In genomic region chr7:18925162-18925938, GRCm38 (mm10) we compare ENCODE assay signal across 8 mouse cellular contexts. TPM values are rescaled to one million over a fixed set of nuclear protein-coding genes. Genes with fewer than 3 reads are reported as not detected.
DNase-seq lines count a peak whose midpoint lies in the region; ATAC-seq and TF ChIP-seq lines count a peak whose summit lies in the region.

Gene Nova2, plus strand, starts transcription at chr7:18925888.

- peak within 1 kb of the TSS; percentile 77 for H3K4me2 ChIP-seq in forebrain, embryonic 11.5 days (ENCODE audit: low read depth, low read length, severe bottlenecking)
- peak within 1 kb of the TSS; percentile 95 for H3K4me2 ChIP-seq in heart, embryonic 15.5 days
- H3K4me2 ChIP-seq in liver, embryonic 11.5 days = peak within 1 kb of the TSS; percentile 79
- peak within 1 kb of the TSS; percentile 38 for H3K4me2 ChIP-seq in myocyte (ENCODE audit: low read depth)

- peak within 1 kb of the TSS; percentile 89 for H3K27ac ChIP-seq in forebrain, embryonic 11.5 days (ENCODE audit: low read depth, low read length)
- H3K27ac ChIP-seq in heart, embryonic 15.5 days = peak within 1 kb of the TSS; percentile 54; the same call in 1 of the 2 replicates
- no peak within 1 kb of the TSS for H3K27ac ChIP-seq in liver, embryonic 11.5 days (ENCODE audit: low read depth, low read length)

- H3K4me3 ChIP-seq in forebrain, embryonic 11.5 days (ENCODE audit: low read depth, low read length) = peak within 1 kb of the TSS; percentile 94
- H3K4me3 ChIP-seq in heart, embryonic 15.5 days = peak within 1 kb of the TSS; percentile 60
- H3K4me3 ChIP-seq in liver, embryonic 11.5 days (ENCODE audit: low read depth, low read length) = peak within 1 kb of the TSS; percentile 56
- H3K4me3 ChIP-seq in myocyte = no peak within 1 kb of the TSS

- 0% methylated on average over 28 of the region's 45 CpGs for WGBS in forebrain, embryonic 11.5 days
- under 1% methylated on average over 30 of the region's 45 CpGs for WGBS in heart, embryonic 15.5 days
- WGBS in liver, embryonic 11.5 days = under 1% methylated on average over 26 of the region's 45 CpGs

- DNase-seq in CD8-positive naive resting alpha-beta T cell, adult 2 months (ENCODE audit: low read depth in 2 of 2, low spot score in 2 of 2) = peak; percentile 6 to 43
- DNase-seq in c-Kit-positive CD71-negative TER-119-negative erythroid progenitor cells, embryonic 14.5 days (ENCODE audit: low read depth) = peak; percentile 64
- peak; percentile 98 for DNase-seq in forebrain, embryonic 11.5 days (ENCODE audit: low spot score)
- DNase-seq in kidney, postnatal 10 days = peak; percentile 93
- peak; percentile 79 for DNase-seq in liver, embryonic 11.5 days (ENCODE audit: low spot score)
- DNase-seq in spleen, postnatal 36 days (ENCODE audit: low spot score in 2 of 2) = peak; percentile 52 to 54

- H3K79me2 ChIP-seq in myocyte (ENCODE audit: control insufficient read depth, insufficient read depth) = no peaks in the 10 kb centered on the region

- no peak for TF ChIP-seq POLR2A in myocyte (IDR thresholded peaks at IDR 0.05; ENCODE audit: insufficient read length, low read depth)

- no peaks in the 10 kb centered on the region for H3K9me3 ChIP-seq in forebrain, embryonic 11.5 days (ENCODE audit: control insufficient read depth, low read length)
- H3K9me3 ChIP-seq in heart, embryonic 15.5 days (replicated peaks) = no peaks in the 10 kb centered on the region
- no peaks in the 10 kb centered on the region for H3K9me3 ChIP-seq in liver, embryonic 11.5 days (ENCODE audit: control insufficient read depth, low read length)

- peaks cover 28% of the 10 kb centered on the region for H3K4me1 ChIP-seq in forebrain, embryonic 11.5 days (replicated peaks; ENCODE audit: control insufficient read depth, insufficient read depth, low read length)
- H3K4me1 ChIP-seq in heart, embryonic 15.5 days (replicated peaks) = peaks cover 15% of the 10 kb centered on the region
- H3K4me1 ChIP-seq in liver, embryonic 11.5 days (replicated peaks; ENCODE audit: control insufficient read depth, insufficient read depth, low read length) = peaks cover 3% of the 10 kb centered on the region; the same call in 1 of the 2 replicates

- ATAC-seq in forebrain, embryonic 11.5 days (replicated peaks; ENCODE audit: low FRiP score) = peak; percentile 91
- peak; percentile 87 for ATAC-seq in heart, embryonic 15.5 days (replicated peaks; ENCODE audit: insufficient number of reproducible peaks, insufficient read depth, low FRiP score, low read depth)
- peak; percentile 88 for ATAC-seq in liver, embryonic 11.5 days (replicated peaks; ENCODE audit: low FRiP score)

- H3ac ChIP-seq in myocyte (ENCODE audit: control insufficient read depth, insufficient read length) = no peak within 1 kb of the TSS

- no peaks in the 10 kb centered on the region for H3K36me3 ChIP-seq in forebrain, embryonic 11.5 days (ENCODE audit: control insufficient read depth, insufficient read depth, low read length)
- no peaks in the 10 kb centered on the region for H3K36me3 ChIP-seq in heart, embryonic 15.5 days
- no peaks in the 10 kb centered on the region for H3K36me3 ChIP-seq in liver, embryonic 11.5 days (ENCODE audit: control insufficient read depth, insufficient read depth, low read length)
- no peaks in the 10 kb centered on the region for H3K36me3 ChIP-seq in myocyte (ENCODE audit: control insufficient read depth, insufficient read depth)

- H3K9ac ChIP-seq in forebrain, embryonic 11.5 days (ENCODE audit: low read length) = peak within 1 kb of the TSS; percentile 99
- peak within 1 kb of the TSS; percentile 68 for H3K9ac ChIP-seq in heart, embryonic 15.5 days
- peak within 1 kb of the TSS; percentile 43; the same call in 1 of the 2 replicates for H3K9ac ChIP-seq in liver, embryonic 11.5 days (ENCODE audit: low read depth, low read length)

- H3K27me3 ChIP-seq in forebrain, embryonic 11.5 days (ENCODE audit: control insufficient read depth, insufficient read depth, low read length) = no peaks in the 10 kb centered on the region
- peaks cover 67% of the 10 kb centered on the region for H3K27me3 ChIP-seq in heart, embryonic 15.5 days
- H3K27me3 ChIP-seq in liver, embryonic 11.5 days (replicated peaks; ENCODE audit: control insufficient read depth, insufficient read depth, low read length) = peaks cover 63% of the 10 kb centered on the region
- peaks cover 21% of the 10 kb centered on the region for H3K27me3 ChIP-seq in myocyte (ENCODE audit: control insufficient read depth, insufficient read depth, insufficient read length)

TF ChIP-seq in myocyte, 11 proteins besides CTCF, POLR2A, EP300 and RAD21:
- TF ChIP-seq TCF3 (IDR thresholded peaks at IDR 0.05; ENCODE audit: insufficient read length, low read depth) (no peak), TCF12 (IDR thresholded peaks at IDR 0.05; ENCODE audit: insufficient read depth, poor library complexity, severe bottlenecking) (no peak), SRF (IDR thresholded peaks at IDR 0.05; ENCODE audit: control insufficient read depth, insufficient read length, low read depth) (no peak), MAX (IDR thresholded peaks at IDR 0.05; ENCODE audit: low read depth) (no peak), REST (IDR thresholded peaks at IDR 0.05; ENCODE audit: insufficient read depth, insufficient read length) (no peak), MYOD1 (IDR thresholded peaks at IDR 0.05; ENCODE audit: control insufficient read depth in 1 of 3, insufficient read length in 2 of 3, low read depth in 2 of 3) (no peak), USF1 (IDR thresholded peaks at IDR 0.05; ENCODE audit: low read depth) (no peak), E2F4 (IDR thresholded peaks at IDR 0.05; ENCODE audit: insufficient read depth) (no peak)

RNA-seq across cellular contexts. Expression of gene Nova2, which starts in this region (rescaled TPM):
- 6.9 and 8.3 TPM in 2 replicates for polyA plus RNA-seq in forebrain, embryonic 11.5 days (2014; fragmentation: Nextera tagmentation; extraction: Ambion mirVana)
- polyA plus RNA-seq in heart, embryonic 15.5 days (2015; fragmentation: Nextera tagmentation; extraction: Ambion mirVana) = 0.53 and 0.79 TPM in 2 replicates
- polyA plus RNA-seq in liver, embryonic 11.5 days (2014; fragmentation: Nextera tagmentation; extraction: Ambion mirVana) = 0.22 and 0.41 TPM in 2 replicates
- 0.06 TPM for polyA plus RNA-seq in myocyte (2012; fragmentation: generic; extraction: Trizol)

Comparison
In these comparisons a context has a peak if more than half of its experiments do, and no peak if none do; other contexts are left out.
1. Peak in ATAC-seq, H3K4me3 ChIP-seq, H3K27ac ChIP-seq, H3K9ac ChIP-seq and H3K4me2 ChIP-seq in heart, embryonic 15.5 days; RNA of the gene not detected or under 1 TPM.
2. Peak in DNase-seq, ATAC-seq, H3K4me3 ChIP-seq, H3K9ac ChIP-seq and H3K4me2 ChIP-seq in liver, embryonic 11.5 days; RNA of the gene not detected or under 1 TPM.
3. DNase-seq: peak in every context shown above with its lines; median percentile 98 in forebrain, embryonic 11.5 days; 93 in kidney, postnatal 10 days; 79 in liver, embryonic 11.5 days; 64 in c-Kit-positive CD71-negative TER-119-negative erythroid progenitor cells, embryonic 14.5 days; 53 in spleen, postnatal 36 days; 24 in CD8-positive naive resting alpha-beta T cell, adult 2 months.
4. H3K4me2 ChIP-seq: peak in every context shown above with its lines; median percentile 95 in heart, embryonic 15.5 days; 79 in liver, embryonic 11.5 days; 77 in forebrain, embryonic 11.5 days; 38 in myocyte.
5. H3K9ac ChIP-seq: peak in every context shown above with its lines; median percentile 99 in forebrain, embryonic 11.5 days; 68 in heart, embryonic 15.5 days; 43 in liver, embryonic 11.5 days.